Mouse (Mus musculus): ENCODE data around the gene Zfp526. TPM values are rescaled to one million over a fixed set of nuclear protein-coding genes. Genes with fewer than 3 reads are reported as not detected.

Zfp526 gene
- polyA plus RNA-seq, 1 experiment from 2014 or later, result 3.5 TPM

- no peaks in the 10 kb centered on the region; the same call in 1 of the 2 replicates for H3K36me3 ChIP-seq (ENCODE audit: control insufficient read depth, insufficient read depth, low read length)
- H3K4me3 ChIP-seq (ENCODE audit: low read depth, low read length), result peak overlapping the region; percentile 82; the same call in 1 of the 2 replicates
- no peak overlapping the region; the same call in 1 of the 2 replicates for H3K9ac ChIP-seq (ENCODE audit: low read length)
- H3K27me3 ChIP-seq (ENCODE audit: control insufficient read depth, insufficient read depth, low read length), result no peaks in the 10 kb centered on the region
- H3K4me1 ChIP-seq (replicated peaks; ENCODE audit: control insufficient read depth, insufficient read depth, low read length), result peaks cover 9% of the 10 kb centered on the region; the same call in 1 of the 2 replicates
- ATAC-seq (replicated peaks; ENCODE audit: low FRiP score) (no peak), DNase-seq (ENCODE audit: low spot score) (peak; percentile 28)
- no peak overlapping the region for H3K4me2 ChIP-seq (ENCODE audit: low read depth, low read length, severe bottlenecking)
- no peak overlapping the region for H3K27ac ChIP-seq (ENCODE audit: low read depth, low read length)
- 91% methylated on average over 8 of the region's 8 CpGs for WGBS
- no peaks in the 10 kb centered on the region for H3K9me3 ChIP-seq (ENCODE audit: control insufficient read depth, low read length)
These were observed 45.1 kb downstream of the Zfp526 start for GRCm38 (mm10) chr7:25266180-25266962.

GRCm38 (mm10) chr7:25267301-25267750, 46.1 kb downstream of the Zfp526 start, which contains the start of gene Cic:
Cic (plus strand) TSS chr7:25267704.
- whole genome bisulfite sequencing, result 0% methylated on average over 29 of the region's 29 CpGs
- peak; percentile 98 for DNase-seq (ENCODE audit: low spot score)
- peaks cover 9% of the 10 kb centered on the region; the same call in 1 of the 2 replicates for H3K4me1 ChIP-seq (replicated peaks; ENCODE audit: control insufficient read depth, insufficient read depth, low read length)
- peak within 1 kb of the TSS; percentile 81 for H3K4me2 ChIP-seq (ENCODE audit: low read depth, low read length, severe bottlenecking)
- peak; percentile 86 for ATAC-seq (replicated peaks; ENCODE audit: low FRiP score)
- no peaks in the 10 kb centered on the region; the same call in 1 of the 2 replicates for H3K36me3 ChIP-seq (ENCODE audit: control insufficient read depth, insufficient read depth, low read length)
- no peaks in the 10 kb centered on the region for H3K27me3 ChIP-seq (ENCODE audit: control insufficient read depth, insufficient read depth, low read length)
- H3K4me3 ChIP-seq (ENCODE audit: low read depth, low read length), result peak within 1 kb of the TSS; percentile 82
- peak within 1 kb of the TSS; percentile 77 for H3K9ac ChIP-seq (ENCODE audit: low read length)
- no peaks in the 10 kb centered on the region for H3K9me3 ChIP-seq (ENCODE audit: control insufficient read depth, low read length)
- peak within 1 kb of the TSS; percentile 86 for H3K27ac ChIP-seq (ENCODE audit: low read depth, low read length)

GRCm38 (mm10) chr7:25267751-25268463, 46.7 kb downstream of the Zfp526 start:
- peak overlapping the region; percentile 86 for H3K27ac ChIP-seq (ENCODE audit: low read depth, low read length)
- ATAC-seq (replicated peaks; ENCODE audit: low FRiP score) (peak; percentile 95), DNase-seq (ENCODE audit: low spot score) (peak; percentile 99)
- peak overlapping the region; percentile 81 for H3K4me2 ChIP-seq (ENCODE audit: low read depth, low read length, severe bottlenecking)
- no peaks in the 10 kb centered on the region; the same call in 1 of the 2 replicates for H3K36me3 ChIP-seq (ENCODE audit: control insufficient read depth, insufficient read depth, low read length)
- H3K9me3 ChIP-seq (ENCODE audit: control insufficient read depth, low read length), result no peaks in the 10 kb centered on the region
- H3K4me1 ChIP-seq (replicated peaks; ENCODE audit: control insufficient read depth, insufficient read depth, low read length), result peaks cover 9% of the 10 kb centered on the region; the same call in 1 of the 2 replicates
- peak overlapping the region; percentile 77 for H3K9ac ChIP-seq (ENCODE audit: low read length)
- peak overlapping the region; percentile 82 for H3K4me3 ChIP-seq (ENCODE audit: low read depth, low read length)
- WGBS, result under 1% methylated on average over 33 of the region's 33 CpGs
- no peaks in the 10 kb centered on the region for H3K27me3 ChIP-seq (ENCODE audit: control insufficient read depth, insufficient read depth, low read length)

- Histone ChIP-seq H3K4me1 (replicated peaks; ENCODE audit: control insufficient read depth, insufficient read depth, low read length) (peaks cover 9% of the 10 kb centered on the region; the same call in 1 of the 2 replicates), H3K9me3 (ENCODE audit: control insufficient read depth, low read length) (no peaks in the 10 kb centered on the region), H3K27me3 (ENCODE audit: control insufficient read depth, insufficient read depth, low read length) (no peaks in the 10 kb centered on the region), H3K9ac (ENCODE audit: low read length) (peak overlapping the region; percentile 77), H3K4me3 (ENCODE audit: low read depth, low read length) (peak overlapping the region; percentile 82), H3K36me3 (ENCODE audit: control insufficient read depth, insufficient read depth, low read length) (no peaks in the 10 kb centered on the region; the same call in 1 of the 2 replicates), H3K4me2 (ENCODE audit: low read depth, low read length, severe bottlenecking) (peak overlapping the region; percentile 81), H3K27ac (ENCODE audit: low read depth, low read length) (peak overlapping the region; percentile 51)
- 5% methylated on average over 7 of the region's 7 CpGs for WGBS
- no peak for DNase-seq (ENCODE audit: low spot score)
- peak; percentile 7; the same call in 1 of the 2 replicates for ATAC-seq (replicated peaks; ENCODE audit: low FRiP score)
These were observed 47.4 kb downstream of the Zfp526 start for GRCm38 (mm10) chr7:25268588-25268987.

- ATAC-seq (replicated peaks; ENCODE audit: low FRiP score) (no peak), DNase-seq (ENCODE audit: low spot score) (peak; percentile 51)
- H3K9ac ChIP-seq (ENCODE audit: low read length), result peak overlapping the region; percentile 77
- no peaks in the 10 kb centered on the region for H3K9me3 ChIP-seq (ENCODE audit: control insufficient read depth, low read length)
- peak overlapping the region; percentile 82 for H3K4me3 ChIP-seq (ENCODE audit: low read depth, low read length)
- peak overlapping the region; percentile 81 for H3K4me2 ChIP-seq (ENCODE audit: low read depth, low read length, severe bottlenecking)
- WGBS, result 43% methylated on average over 4 of the region's 4 CpGs
- no peaks in the 10 kb centered on the region for H3K27me3 ChIP-seq (ENCODE audit: control insufficient read depth, insufficient read depth, low read length)
- H3K36me3 ChIP-seq (ENCODE audit: control insufficient read depth, insufficient read depth, low read length), result no peaks in the 10 kb centered on the region; the same call in 1 of the 2 replicates
- no peak overlapping the region for H3K27ac ChIP-seq (ENCODE audit: low read depth, low read length)
- peaks cover 9% of the 10 kb centered on the region; the same call in 1 of the 2 replicates for H3K4me1 ChIP-seq (replicated peaks; ENCODE audit: control insufficient read depth, insufficient read depth, low read length)
These were observed 47.8 kb downstream of the Zfp526 start for GRCm38 (mm10) chr7:25269029-25269428.

- H3K9me3 ChIP-seq (ENCODE audit: control insufficient read depth, low read length), result no peaks in the 10 kb centered on the region
- no peak overlapping the region for H3K4me3 ChIP-seq (ENCODE audit: low read depth, low read length)
- no peaks in the 10 kb centered on the region for H3K27me3 ChIP-seq (ENCODE audit: control insufficient read depth, insufficient read depth, low read length)
- H3K4me1 ChIP-seq (replicated peaks; ENCODE audit: control insufficient read depth, insufficient read depth, low read length), result peaks cover 9% of the 10 kb centered on the region; the same call in 1 of the 2 replicates
- WGBS, result 85% methylated on average over 8 of the region's 8 CpGs
- H3K27ac ChIP-seq (ENCODE audit: low read depth, low read length), result no peak overlapping the region
- H3K36me3 ChIP-seq (ENCODE audit: control insufficient read depth, insufficient read depth, low read length), result no peaks in the 10 kb centered on the region; the same call in 1 of the 2 replicates
- no peak overlapping the region; the same call in 1 of the 2 replicates for H3K4me2 ChIP-seq (ENCODE audit: low read depth, low read length, severe bottlenecking)
- DNase-seq (ENCODE audit: low spot score) (peak; percentile 40), ATAC-seq (replicated peaks; ENCODE audit: low FRiP score) (no peak)
- 0 out of 2 replicates have a peak overlapping the region, but pooled peaks have one; percentile 7 for H3K9ac ChIP-seq (ENCODE audit: low read length)
These were observed 48.5 kb downstream of the Zfp526 start for GRCm38 (mm10) chr7:25269545-25270271.

GRCm38 (mm10) chr7:25270652-25271633, 49.7 kb downstream of the Zfp526 start:
- no peak overlapping the region for H3K4me3 ChIP-seq (ENCODE audit: low read depth, low read length)
- no peaks in the 10 kb centered on the region; the same call in 1 of the 2 replicates for H3K36me3 ChIP-seq (ENCODE audit: control insufficient read depth, insufficient read depth, low read length)
- H3K9ac ChIP-seq (ENCODE audit: low read length), result no peak overlapping the region
- H3K4me1 ChIP-seq (replicated peaks; ENCODE audit: control insufficient read depth, insufficient read depth, low read length), result peaks cover 12% of the 10 kb centered on the region; the same call in 1 of the 2 replicates
- ATAC-seq (replicated peaks; ENCODE audit: low FRiP score), result no peak
- peak; percentile 50 for DNase-seq (ENCODE audit: low spot score)
- WGBS, result 89% methylated on average over 35 of the region's 35 CpGs
- H3K4me2 ChIP-seq (ENCODE audit: low read depth, low read length, severe bottlenecking), result no peak overlapping the region
- H3K27me3 ChIP-seq (ENCODE audit: control insufficient read depth, insufficient read depth, low read length), result no peaks in the 10 kb centered on the region
- no peaks in the 10 kb centered on the region for H3K9me3 ChIP-seq (ENCODE audit: control insufficient read depth, low read length)
- no peak overlapping the region for H3K27ac ChIP-seq (ENCODE audit: low read depth, low read length)

Data from forebrain, embryonic 11.5 days (tissue).